Mouse (Mus musculus) ovary, adult 18-20 months (tissue): ENCODE measurements around the gene G430095P16Rik.

Source experiments
- DNase-seq: peaks from one replicate; pipeline ENCODE4 v3.0.0; 2022; ENCODE audit warnings: low spot score, mixed read lengths

Gene G430095P16Rik

DNA sequence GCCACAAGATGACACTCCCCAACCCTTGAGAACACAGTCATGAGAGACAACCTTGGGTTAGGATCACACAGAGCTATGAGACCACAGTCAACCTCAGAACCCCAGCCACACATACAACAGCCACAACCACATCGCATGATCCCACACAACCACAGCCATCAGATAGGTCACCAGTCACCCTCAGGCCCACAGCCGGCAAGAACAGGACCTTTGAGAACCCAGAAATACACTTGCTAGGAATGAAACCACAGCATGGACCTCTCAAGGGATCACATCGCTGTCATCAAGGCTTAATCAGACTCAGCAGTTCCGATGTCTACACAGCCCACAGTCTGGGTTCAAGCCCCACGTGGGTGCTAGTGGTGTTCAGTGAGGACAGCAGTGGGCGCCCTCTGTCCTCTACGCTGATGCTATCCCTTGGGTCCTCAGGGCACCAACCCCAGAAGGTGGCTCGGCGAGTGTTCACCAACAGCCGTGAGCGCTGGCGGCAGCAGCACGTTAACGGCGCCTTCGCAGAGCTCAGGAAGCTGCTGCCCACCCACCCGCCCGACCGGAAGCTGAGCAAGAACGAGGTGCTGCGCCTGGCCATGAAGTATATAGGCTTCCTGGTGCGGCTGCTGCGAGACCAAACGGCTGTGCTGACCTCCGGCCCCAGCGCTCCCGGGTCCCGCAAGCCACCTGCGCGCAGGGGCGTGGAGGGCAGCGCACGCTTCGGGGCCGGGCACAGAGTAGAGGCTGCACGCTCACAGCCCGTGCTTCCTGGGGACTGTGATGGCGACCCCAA, 19.1 kb upstream of the G430095P16Rik start:
- no peak for DNase-seq

DNA sequence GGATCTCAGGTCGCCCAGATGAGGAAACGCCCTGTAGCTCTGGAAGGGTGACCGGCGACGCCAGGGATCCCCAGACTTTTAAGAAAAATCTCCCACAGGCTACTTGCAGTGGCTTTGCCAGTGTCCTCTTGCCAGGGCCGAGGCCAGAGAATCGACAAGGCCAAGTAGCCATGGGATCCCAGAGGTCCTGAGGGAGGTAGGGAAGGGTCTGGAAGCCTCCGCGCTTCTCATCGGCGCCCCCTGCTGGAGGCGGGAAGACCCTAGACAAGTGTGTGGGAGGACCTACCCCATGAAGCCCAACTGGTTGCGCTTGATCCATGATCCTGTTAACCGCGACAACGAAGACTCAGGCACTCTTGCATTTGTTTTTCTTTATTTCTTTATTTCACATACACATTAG, 18.5 kb upstream of the G430095P16Rik start:
- peak; percentile 63 for DNase-seq

DNA sequence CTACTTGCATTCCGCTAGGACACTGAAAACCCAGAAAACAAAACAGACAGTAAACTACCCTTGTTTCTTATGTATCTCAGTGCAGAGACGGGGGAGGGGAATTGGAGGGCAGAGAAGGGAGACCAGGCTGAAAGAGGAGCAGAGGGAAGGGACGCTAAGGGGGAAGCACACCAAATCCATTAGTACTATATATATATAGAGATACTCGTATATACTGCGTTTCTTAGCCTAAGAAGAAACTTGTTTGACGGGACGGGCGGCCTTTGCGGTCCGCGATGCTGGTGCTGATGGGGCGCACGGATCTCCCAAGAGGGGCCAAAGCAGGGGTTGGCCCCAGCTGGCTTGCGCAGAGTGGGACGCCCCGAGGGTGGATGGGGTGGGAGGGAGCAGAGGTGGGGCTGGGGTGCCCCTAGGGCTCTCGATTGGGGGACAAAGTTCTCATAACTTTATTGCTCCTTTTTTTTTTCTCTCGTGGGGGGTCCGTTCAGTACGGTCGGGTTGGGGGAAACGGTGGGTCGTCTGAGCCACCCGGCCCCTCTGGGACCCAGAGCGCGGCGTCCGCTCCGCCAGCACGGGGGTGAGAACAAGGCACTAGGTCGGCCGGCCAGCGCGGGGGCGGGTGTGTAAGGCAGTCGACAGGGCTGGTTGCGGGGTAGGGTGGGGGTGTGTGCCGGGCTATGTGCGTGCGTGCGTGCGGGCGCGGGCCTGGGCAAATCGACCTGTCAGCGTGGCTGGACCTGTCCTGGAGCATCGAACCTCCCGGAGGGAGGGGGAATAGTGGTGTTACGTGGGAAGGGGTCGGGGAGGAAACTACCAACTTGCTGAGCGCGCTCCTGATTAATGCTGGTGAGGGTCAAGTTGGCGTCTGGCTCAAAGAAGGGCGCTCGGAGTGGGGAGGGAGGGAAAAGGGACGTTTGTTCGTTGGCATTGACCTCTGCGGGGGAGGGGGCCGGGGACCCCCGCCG, 17.7 kb upstream of the G430095P16Rik start:
- no peak for DNase-seq

DNA sequence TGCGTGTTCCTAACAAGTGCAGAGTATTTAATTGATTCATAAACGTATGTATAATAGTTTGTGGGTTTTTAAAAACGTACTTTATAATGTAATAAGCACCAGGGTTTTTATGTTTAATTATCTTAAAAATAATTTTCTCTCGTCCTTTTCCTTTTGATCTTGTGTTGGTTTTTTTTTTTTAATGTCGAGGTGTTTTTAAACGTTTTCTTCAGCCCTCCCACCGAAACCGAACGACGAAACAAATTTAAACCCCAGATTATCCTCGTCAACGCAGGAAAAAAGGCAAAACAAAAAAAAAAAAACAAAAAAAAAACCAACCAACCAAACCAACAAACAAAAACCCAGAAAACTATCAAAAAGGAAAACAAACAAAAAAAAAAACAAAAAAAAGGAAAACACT, 16.8 kb upstream of the G430095P16Rik start:
- no peak for DNase-seq

DNA sequence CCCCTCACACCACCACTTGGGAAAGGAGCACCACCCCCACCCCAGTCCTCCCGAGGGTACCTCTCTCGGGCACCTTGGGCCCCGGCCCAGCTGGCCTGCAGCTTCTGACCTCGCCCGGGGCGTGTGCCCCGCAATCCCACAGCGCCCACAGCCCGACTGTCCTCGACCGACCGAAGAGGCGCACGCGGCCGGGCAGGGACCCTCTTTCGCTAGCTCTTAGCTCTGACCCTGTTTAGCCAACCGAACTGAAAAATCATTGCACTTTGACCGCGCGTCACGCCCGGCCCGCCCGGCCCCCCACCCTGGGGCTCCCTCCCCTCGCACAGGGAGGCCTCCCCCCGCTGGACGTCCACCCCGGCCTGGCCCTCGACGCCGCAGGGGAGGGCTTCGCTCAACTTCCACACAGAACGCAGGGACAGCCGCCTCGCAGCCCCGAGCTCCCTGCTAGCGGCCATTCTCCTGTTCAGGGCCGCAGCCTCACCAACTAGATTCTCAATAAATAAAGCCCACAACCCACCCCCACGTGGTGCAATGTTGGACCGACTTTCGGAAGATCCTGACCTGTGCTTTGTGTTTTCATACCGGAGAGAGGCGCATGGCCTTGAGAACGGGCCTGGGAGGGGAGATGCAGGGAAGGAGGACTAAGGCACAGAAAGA, 16.1 kb upstream of the G430095P16Rik start:
- DNase-seq, result no peak

DNA sequence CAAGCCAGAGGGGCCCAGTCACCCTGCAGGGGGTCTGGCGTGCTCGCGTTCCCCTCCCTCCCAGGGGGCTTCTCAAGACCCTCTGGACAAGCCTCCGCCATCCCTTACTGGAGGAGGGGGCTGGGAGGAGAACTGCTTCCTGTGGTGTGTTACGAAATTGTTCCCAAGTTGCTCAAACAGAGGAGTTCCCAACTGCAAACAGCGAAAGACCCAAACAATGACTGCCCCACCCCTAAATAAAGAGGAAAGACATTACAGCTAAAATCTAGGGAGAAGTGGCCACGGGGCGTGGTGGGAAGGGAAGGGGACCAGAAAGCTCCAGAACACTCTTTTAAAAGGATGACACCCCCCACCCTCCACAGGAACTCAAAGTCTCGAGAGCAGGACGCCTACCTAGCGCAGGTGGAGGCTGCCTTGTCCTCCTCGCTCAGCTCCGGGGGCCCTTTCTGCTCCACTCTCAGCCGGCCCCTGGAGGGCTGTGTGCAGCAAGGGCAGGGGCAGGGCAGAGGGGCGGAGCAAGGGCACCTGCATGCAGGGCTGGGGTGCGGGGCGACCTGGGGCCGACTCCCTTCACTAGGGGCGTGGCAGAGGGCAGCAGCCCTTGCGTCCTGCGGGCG, 15.4 kb upstream of the G430095P16Rik start:
- no peak for DNase-seq

DNA sequence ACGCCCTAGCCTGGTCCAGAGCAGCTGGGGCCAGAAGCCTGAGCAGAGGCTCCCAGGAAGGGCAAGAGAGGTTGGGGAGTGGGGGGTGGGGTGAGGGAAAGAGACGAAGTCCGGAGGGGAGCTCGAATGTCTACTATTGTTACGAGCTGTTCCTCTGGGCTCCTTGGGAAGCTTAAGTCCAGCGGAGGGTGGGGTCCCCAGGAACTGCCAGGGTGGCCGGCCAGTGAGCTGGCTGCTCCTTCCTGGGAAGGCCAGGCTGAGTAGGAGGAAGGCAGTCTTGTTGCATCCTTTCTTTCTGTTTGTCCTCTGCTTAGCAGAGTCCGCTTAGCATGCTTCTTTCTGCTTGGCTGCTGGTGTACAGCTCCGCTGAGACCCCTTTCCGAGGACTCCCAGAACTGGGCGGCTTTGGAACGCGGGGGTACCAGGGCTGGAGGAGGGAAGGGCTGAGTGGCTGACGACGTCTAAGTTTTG, 14.7 kb upstream of the G430095P16Rik start:
- no peak for DNase-seq

DNA sequence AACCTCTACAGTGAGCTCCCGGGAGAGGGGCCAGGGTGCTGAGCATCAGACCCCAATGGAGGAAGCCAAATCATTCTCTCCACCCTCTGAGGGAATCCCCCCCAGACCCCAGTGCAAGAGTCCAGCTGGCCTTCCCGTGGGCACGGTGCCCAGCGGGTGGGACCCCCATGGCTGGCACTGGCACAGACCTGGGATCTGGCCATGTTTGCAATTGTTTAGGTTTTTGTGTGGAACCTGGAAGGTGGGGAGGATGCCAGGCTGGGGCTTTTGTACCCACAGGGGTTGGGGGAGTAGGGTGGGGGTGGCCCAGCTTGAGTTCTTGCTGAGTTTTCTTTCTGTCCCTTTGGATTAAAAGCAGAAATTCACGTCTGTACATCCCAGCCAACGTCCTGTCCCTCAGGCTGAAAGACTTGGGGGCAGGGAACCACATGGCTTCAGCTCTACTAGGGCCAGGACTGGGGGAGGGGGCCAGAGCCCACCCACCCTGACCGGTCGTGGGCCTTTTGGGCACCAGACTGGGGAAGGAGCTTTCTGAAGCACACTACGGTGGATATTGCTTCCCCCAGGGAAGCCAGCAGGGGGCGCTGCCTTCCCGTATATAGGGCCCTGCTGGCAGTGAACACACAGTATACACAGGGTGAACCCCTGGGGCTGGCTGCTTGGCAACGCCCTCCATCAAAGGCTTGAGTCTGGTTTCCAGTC, 13.9 kb upstream of the G430095P16Rik start:
- peak; percentile 68 for DNase-seq

DNA sequence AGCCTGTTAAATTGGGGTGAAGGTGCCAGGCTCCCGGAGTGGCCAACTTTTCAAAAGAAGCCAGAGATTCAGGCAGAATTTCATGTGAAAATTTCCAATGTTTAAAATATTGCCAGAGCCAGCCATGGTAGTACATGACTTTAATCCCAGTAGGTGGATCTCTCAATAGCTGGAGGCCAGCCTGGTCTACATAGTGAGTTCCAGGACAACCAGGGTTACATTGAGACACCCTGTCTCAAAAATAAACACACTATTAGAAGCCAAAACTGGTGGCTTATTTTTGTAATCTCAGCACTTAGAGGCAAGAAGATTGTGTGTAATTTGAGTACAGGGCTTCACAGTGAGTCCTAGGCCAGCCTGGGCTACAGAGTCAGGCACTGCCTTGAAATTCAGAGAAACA, 12.9 kb upstream of the G430095P16Rik start:
- DNase-seq, result no peak

DNA sequence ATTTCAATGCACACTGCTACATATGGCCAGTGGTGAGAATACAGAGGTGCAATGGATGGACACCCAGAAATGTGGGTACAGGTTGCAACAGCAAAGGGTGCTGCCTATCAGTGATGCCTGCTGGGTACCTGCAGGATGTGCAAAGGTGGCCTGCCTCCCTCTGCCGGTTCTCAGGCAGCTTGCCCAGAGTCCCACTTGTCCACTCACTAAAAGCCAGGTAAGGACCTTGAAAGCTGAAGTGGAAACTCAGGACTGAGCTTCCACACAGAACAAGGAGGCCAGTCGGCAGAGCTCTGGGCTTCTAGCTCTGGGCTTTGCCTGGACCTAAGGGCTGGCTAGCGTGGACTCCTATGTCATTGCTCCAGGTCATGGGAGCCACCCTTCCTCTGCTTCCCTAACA, 11.5 kb upstream of the G430095P16Rik start:
- no peak for DNase-seq

DNA sequence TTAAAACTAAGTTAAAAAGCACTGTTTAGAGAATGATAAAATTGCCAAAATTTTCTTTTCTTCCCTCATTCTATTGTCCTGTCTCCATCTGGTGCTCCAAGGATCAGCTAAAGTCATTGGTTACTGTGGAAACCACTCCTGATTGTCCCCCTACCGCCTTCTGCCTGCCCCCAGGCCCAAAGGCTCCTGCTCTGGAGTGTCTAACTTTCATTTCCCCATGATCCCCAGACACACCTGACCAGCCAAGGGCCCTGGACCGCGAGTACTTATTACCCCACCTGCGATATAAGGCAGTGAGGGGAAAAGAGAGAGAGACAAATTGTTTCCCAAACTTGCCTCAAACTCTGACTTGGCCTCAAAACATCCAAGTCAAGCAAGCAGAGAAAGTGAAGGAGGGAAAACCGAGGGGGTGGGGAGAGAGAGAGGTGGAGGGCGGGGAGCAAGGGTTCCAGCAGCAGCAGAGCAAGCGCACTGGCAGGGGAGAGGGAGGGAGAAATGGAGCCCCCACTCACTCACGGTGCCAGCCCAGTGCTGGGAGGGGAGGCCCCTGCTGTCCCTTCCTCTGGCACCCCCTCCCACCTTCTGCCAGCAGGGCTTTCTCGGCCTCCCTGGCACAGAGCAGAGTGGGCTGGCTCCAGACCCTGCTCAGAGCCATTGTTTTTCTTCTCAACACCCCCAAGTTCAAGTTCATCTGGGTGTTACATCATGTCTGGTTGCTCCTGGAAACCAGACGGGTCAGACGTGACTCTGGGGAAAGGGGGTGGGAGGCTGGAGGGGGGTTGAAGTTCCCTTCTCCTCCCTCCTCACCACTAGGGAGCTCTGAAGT, 10.7 kb upstream of the G430095P16Rik start:
- DNase-seq, result peak; percentile 66

DNA sequence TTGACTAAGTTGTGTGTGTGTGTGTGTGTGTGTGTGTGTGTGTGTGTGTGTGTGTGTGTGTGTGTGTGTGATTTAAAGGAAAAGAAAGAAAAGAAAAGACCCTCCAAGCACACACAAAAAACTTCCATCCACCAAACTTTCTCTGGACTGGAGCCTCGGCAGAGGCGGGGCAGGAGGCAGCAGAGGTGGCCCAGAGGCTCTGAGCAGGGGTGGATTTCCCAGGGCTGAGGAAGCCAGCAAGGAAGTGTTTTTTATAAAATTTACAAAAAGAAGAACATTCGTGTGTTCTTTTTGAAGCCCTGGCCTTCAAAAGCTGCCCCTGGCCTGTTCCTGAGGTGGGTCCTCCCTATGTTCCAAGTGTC, 10.1 kb upstream of the G430095P16Rik start:
- DNase-seq, result no peak

DNA sequence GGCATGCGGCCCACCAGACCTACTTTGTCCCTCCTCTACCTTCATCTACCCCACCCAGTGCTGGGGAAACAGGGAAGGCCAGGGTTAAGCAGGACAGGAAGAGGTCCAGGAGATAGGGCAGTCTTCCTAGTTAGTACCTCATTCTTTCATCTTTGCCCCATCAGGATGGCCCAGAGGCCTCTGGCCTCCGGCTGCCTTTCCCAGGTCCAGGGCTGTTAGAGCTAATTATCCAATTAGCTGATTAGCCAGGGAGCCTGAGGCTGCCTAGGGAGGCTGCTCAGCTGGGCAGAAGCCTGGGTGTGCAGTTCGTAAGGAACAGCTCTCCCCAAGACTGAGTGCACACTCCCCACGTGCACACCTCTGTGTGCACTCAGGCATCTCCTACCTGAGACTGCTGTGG, 9.4 kb upstream of the G430095P16Rik start:
- no peak for DNase-seq

DNA sequence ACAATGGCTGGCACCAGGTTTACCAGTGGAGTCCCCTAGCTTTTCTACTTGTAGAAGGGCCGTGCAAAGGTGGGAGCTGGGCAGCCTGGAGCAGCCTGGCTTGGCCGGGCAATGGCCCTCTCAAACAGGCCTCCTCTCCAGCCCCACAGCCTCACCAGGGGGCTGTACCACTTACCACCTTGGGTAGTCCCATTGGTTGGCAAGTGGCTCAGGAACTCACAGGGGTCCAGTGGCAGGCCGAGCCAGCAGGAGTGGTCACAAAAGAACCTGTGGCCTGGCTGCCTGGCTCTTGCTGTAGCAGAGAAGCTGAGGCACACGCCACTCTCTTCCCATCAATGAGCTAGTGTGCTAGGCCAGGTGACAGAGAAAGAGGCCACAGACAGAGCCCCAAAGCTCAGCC, 8.6 kb upstream of the G430095P16Rik start:
- no peak for DNase-seq

DNA sequence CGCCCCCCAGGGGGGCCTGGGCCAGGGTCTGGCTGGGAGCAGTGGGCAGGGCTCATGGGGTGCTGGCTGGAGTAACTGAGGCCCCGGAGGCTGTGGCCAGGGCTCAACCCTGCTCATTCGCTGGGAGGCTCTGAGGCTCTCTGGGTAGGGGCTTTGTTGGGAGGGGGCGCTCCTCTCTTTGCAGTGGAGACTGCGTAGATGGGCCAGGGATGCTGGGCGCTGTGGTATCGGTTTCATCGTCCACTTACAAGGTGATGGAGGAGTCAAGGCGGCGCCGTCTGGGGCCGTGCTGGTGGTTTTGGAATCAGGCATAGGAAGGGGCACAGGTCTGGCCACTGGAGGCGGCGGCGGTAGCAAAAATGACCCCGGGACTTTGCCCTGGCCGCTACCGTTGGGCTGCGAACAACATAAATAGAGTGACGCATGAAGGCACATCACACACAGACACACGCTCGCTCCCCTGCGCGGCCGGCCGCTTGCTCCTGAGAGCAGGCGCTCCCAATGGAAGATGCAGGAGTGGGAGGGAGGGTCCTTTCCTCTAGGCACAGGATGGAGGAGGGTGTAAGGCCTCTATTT, 6.8 kb upstream of the G430095P16Rik start:
- DNase-seq, result no peak

DNA sequence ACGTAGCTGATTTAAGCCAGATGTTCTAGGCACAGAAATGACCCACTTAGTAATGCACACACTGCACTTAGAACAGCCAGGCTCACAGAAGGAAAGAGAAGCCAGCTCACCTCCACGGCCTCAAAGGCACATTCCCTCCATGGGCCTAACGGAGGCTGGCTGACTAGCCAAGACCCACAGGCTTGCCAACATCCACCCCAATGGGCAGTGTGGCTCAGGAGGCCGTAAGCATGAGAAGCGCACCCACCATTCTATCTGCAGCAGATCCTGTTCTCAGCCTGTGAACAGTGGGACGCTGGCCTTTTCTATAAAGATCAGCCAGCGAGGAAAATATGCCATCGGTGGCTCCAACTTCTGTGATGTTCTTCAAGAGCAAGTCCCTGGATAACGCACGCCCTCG, 6.0 kb upstream of the G430095P16Rik start:
- DNase-seq, result no peak

DNA sequence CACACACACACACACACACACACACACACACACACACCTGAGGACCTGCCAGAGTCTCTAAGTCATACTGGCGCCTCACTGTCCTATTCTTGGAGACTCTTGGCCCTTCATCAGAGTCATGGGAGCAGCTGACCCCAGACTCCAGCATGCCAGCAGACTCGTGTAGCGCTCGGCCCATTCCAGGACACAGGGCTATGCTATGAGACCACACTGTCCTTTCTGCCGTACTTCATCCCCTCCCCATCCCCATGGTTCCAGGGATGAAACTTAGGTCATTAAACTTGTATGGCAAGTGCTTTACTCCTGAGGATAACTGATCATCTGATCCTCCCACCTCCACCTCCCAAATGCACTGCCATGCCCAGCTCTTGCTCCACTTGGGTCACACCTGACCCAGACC, 4.3 kb upstream of the G430095P16Rik start:
- DNase-seq, result no peak

DNA sequence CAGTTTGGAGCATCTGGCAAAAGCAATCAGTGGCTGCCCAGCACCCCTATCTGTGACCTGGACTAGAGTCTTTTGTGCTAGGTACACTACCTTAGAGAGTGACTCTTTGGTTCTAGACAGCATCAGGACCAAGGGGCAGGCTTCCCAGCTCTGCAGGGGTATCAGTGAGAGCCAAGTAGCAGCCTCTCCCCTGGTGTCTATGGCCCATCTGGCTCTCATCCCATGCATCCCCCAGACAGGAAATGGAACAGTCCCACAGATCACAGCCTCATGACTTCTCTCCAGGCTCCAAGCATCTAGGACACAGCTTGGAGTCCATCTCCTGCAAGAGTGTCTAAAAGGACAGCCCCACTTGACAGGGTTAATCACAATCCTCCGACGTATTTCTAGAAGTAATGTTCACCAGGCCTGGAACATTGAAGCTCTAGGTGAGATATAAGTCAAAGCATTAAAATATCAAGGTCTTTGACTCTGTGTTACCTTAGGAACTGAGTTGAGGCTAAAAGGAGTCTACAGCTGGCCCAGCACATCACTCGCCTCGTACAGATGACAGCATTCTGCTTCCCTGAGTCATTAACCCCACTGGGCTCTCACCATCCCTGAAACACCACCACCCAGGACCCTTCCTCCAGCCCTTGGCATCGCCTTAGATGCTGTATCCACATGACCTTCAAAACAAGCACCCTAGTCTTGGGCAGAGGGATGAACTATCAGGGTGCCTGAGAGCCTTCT, 3.7 kb upstream of the G430095P16Rik start:
- DNase-seq, result no peak

DNA sequence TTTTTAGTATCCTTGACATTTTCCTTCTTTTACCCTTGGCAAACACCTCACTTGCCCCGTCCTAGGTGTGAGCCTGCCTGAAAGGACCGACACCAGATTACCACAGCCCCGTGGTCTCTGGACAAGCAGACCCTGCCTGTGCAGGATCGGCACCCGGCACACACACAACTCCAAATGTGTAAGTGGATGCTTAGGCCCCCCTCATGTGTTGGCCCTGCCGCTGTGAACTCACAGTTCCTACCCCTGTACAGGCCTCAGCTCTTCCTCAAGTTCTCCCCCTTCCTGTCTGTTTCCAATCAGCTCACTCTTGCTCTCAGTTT, 317 bp upstream of the G430095P16Rik start:
- DNase-seq, result no peak

DNA sequence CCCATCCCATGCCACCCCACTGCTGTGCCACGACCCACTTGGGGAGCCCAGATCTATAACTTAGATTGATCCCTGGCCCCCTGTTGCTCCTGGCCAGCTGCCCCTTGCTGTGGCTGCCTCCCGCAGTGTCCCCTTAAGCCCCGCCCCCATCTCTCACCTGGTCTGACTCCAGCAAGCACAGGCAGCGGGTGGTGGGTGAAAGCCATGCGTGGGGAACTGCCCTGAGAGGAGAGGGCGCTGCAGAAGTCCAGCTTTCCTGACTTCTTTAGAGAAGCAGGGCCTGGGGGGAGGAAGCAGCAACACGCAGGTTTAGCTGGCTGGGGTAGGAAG, 729 bp downstream of the G430095P16Rik start:
- DNase-seq, result no peak
